Mouse (Mus musculus): Measurements from ENCODE around the gene Phactr3. TPM values are rescaled to one million over a fixed set of nuclear protein-coding genes. Genes with fewer than 3 reads are reported as not detected.
A peak's percentile ranks its signal among the peaks of the same experiment; 100 is the strongest.

Gene Phactr3
- polyA plus RNA-seq, 1 experiment from 2014 or later = 0.38 TPM

- no peak overlapping the region for H3K4me3 ChIP-seq
- H3K27me3 ChIP-seq = no peaks in the 10 kb centered on the region
- 66% methylated on average over 4 of the region's 4 CpGs for WGBS
- ATAC-seq (ENCODE audit: insufficient number of reproducible peaks, low FRiP score, low TSS enrichment, low read depth) = no peak
- H3K4me2 ChIP-seq = no peak overlapping the region
- H3K9me3 ChIP-seq = no peaks in the 10 kb centered on the region
- H3K9ac ChIP-seq = no peak overlapping the region
- H3K27ac ChIP-seq = no peak overlapping the region
- no peaks in the 10 kb centered on the region for H3K4me1 ChIP-seq
- no peaks in the 10 kb centered on the region for H3K36me3 ChIP-seq
Measured at GRCm38 (mm10) chr2:178274126-178274525, 155.4 kb downstream of the Phactr3 start.

DNA sequence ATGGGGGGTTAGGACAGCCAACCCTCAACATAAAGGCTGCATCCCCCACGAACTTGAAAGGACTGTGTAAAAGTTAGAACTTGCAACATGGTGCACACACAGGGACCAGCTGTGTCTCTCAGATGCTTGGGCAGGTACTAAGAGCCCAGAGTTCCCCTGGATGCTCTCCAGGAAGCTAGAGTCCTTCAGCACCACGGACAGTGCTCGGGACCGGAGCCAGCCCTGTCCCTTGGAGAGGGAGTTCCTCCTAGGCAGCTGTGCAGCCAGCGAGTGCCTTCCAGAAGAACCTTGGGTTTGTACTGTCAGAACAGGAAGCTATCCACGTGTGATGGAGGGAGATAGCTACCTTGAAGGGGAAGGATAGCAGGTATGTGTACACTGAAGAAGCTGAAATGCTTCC is 158.4 kb downstream of the Phactr3 start:
- Histone ChIP-seq H3K9me3 (no peaks in the 10 kb centered on the region), H3K4me3 (no peak overlapping the region), H3K4me2 (no peak overlapping the region), H3K9ac (no peak overlapping the region), H3K36me3 (no peaks in the 10 kb centered on the region), H3K27ac (no peak overlapping the region), H3K27me3 (no peaks in the 10 kb centered on the region), H3K4me1 (no peaks in the 10 kb centered on the region)
- ATAC-seq (ENCODE audit: insufficient number of reproducible peaks, low FRiP score, low TSS enrichment, low read depth) = no peak
- 7% methylated on average over 6 of the region's 6 CpGs for WGBS

- no peak overlapping the region for H3K4me2 ChIP-seq
- no peak for ATAC-seq (ENCODE audit: insufficient number of reproducible peaks, low FRiP score, low TSS enrichment, low read depth)
- no peak overlapping the region for H3K27ac ChIP-seq
- H3K4me1 ChIP-seq = no peaks in the 10 kb centered on the region
- H3K4me3 ChIP-seq = no peak overlapping the region
- H3K27me3 ChIP-seq = no peaks in the 10 kb centered on the region
- no peaks in the 10 kb centered on the region for H3K36me3 ChIP-seq
- no peaks in the 10 kb centered on the region for H3K9me3 ChIP-seq
- H3K9ac ChIP-seq = no peak overlapping the region
- 55% methylated on average over 3 of the region's 3 CpGs for WGBS
Measured at GRCm38 (mm10) chr2:178281183-178281582, 162.4 kb downstream of the Phactr3 start.

GRCm38 (mm10) chr2:178287285-178287684 is 168.5 kb downstream of the Phactr3 start:
- no peaks in the 10 kb centered on the region for H3K9me3 ChIP-seq
- H3K4me3 ChIP-seq = no peak overlapping the region
- H3K36me3 ChIP-seq = no peaks in the 10 kb centered on the region
- 83% methylated on average over 5 of the region's 5 CpGs for WGBS
- no peak overlapping the region for H3K27ac ChIP-seq
- H3K27me3 ChIP-seq = no peaks in the 10 kb centered on the region
- no peak overlapping the region for H3K4me2 ChIP-seq
- no peaks in the 10 kb centered on the region for H3K4me1 ChIP-seq
- ATAC-seq (ENCODE audit: insufficient number of reproducible peaks, low FRiP score, low TSS enrichment, low read depth) = no peak
- H3K9ac ChIP-seq = no peak overlapping the region

GRCm38 (mm10) chr2:178288666-178289065 is 169.9 kb downstream of the Phactr3 start:
- Histone ChIP-seq H3K36me3 (no peaks in the 10 kb centered on the region), H3K27me3 (no peaks in the 10 kb centered on the region), H3K9me3 (no peaks in the 10 kb centered on the region), H3K27ac (no peak overlapping the region), H3K4me3 (no peak overlapping the region), H3K9ac (no peak overlapping the region), H3K4me1 (no peaks in the 10 kb centered on the region), H3K4me2 (no peak overlapping the region)
- WGBS = 81% methylated on average over 3 of the region's 3 CpGs
- ATAC-seq (ENCODE audit: insufficient number of reproducible peaks, low FRiP score, low TSS enrichment, low read depth) = no peak

GRCm38 (mm10) chr2:178303453-178304187 is 184.8 kb downstream of the Phactr3 start:
- 0 out of 2 replicates have a peak, but pooled peaks have one; percentile 25 for ATAC-seq (ENCODE audit: insufficient number of reproducible peaks, low FRiP score, low TSS enrichment, low read depth)
- Histone ChIP-seq H3K27me3 (no peaks in the 10 kb centered on the region), H3K4me1 (no peaks in the 10 kb centered on the region), H3K36me3 (no peaks in the 10 kb centered on the region), H3K4me2 (no peak overlapping the region), H3K9me3 (no peaks in the 10 kb centered on the region), H3K4me3 (no peak overlapping the region), H3K27ac (no peak overlapping the region), H3K9ac (no peak overlapping the region)
- WGBS = 74% methylated on average over 8 of the region's 8 CpGs

DNA sequence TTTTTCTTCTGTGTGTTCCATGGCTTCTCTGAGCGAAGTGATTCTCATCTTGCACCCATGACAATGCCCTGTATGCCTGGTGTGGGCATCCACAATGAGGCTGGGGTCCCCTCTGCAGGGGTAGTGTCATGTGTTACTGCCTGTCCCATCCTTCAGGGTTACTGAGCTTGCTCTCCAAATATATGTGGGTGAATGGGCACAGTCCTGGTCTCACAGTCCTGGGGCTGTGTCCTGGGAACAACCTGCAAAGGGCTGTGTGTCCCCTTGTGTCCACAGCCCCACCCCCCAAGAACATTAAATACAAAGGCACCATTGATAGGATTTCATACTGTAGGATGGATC is 185.4 kb downstream of the Phactr3 start:
- Histone ChIP-seq H3K9me3 (no peaks in the 10 kb centered on the region), H3K27ac (no peak overlapping the region), H3K27me3 (no peaks in the 10 kb centered on the region), H3K4me1 (no peaks in the 10 kb centered on the region), H3K36me3 (no peaks in the 10 kb centered on the region), H3K4me2 (no peak overlapping the region), H3K4me3 (no peak overlapping the region), H3K9ac (no peak overlapping the region)
- no peak for ATAC-seq (ENCODE audit: insufficient number of reproducible peaks, low FRiP score, low TSS enrichment, low read depth)
- WGBS = 68% methylated on average over 1 of the region's 1 CpGs

GRCm38 (mm10) chr2:178304669-178305068 is 185.9 kb downstream of the Phactr3 start:
- Histone ChIP-seq H3K4me3 (no peak overlapping the region), H3K27me3 (no peaks in the 10 kb centered on the region), H3K36me3 (no peaks in the 10 kb centered on the region), H3K9ac (no peak overlapping the region), H3K4me2 (no peak overlapping the region), H3K9me3 (no peaks in the 10 kb centered on the region), H3K27ac (no peak overlapping the region), H3K4me1 (no peaks in the 10 kb centered on the region)
- WGBS = 81% methylated on average over 6 of the region's 6 CpGs
- ATAC-seq (ENCODE audit: insufficient number of reproducible peaks, low FRiP score, low TSS enrichment, low read depth) = no peak

- Histone ChIP-seq H3K9ac (no peak overlapping the region), H3K4me3 (no peak overlapping the region), H3K4me2 (no peak overlapping the region), H3K27me3 (no peaks in the 10 kb centered on the region), H3K36me3 (no peaks in the 10 kb centered on the region), H3K27ac (no peak overlapping the region), H3K9me3 (no peaks in the 10 kb centered on the region), H3K4me1 (no peaks in the 10 kb centered on the region)
- 67% methylated on average over 7 of the region's 7 CpGs for WGBS
- ATAC-seq (ENCODE audit: insufficient number of reproducible peaks, low FRiP score, low TSS enrichment, low read depth) = no peak
Measured at GRCm38 (mm10) chr2:178313539-178313938, 194.8 kb downstream of the Phactr3 start.

DNA sequence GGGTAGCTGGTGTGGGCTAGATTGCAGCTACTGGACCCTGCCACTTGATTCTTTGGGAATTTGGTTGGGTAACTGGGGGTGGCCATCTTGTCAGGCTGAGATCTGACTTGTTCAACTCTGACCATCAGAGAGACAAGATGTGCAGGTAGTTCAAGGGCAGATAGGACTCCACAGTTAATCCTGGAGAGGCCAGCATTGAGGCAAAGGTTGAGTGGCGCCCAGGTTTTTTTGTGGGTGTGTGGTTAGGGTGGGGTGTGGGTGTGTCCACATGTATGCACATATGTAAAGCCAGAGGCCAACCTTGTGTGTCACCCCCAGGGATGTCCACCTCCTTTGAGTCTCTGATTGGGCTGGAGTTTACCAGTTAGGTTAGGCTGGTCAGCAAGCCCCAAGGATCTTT is 197.5 kb downstream of the Phactr3 start:
- Histone ChIP-seq H3K27me3 (no peaks in the 10 kb centered on the region), H3K9ac (no peak overlapping the region), H3K4me3 (no peak overlapping the region), H3K9me3 (no peaks in the 10 kb centered on the region), H3K36me3 (no peaks in the 10 kb centered on the region), H3K4me2 (no peak overlapping the region), H3K4me1 (no peaks in the 10 kb centered on the region), H3K27ac (no peak overlapping the region)
- WGBS = 67% methylated on average over 1 of the region's 1 CpGs
- ATAC-seq (ENCODE audit: insufficient number of reproducible peaks, low FRiP score, low TSS enrichment, low read depth) = no peak

- Histone ChIP-seq H3K4me3 (no peak overlapping the region), H3K4me1 (no peaks in the 10 kb centered on the region), H3K9ac (no peak overlapping the region), H3K4me2 (no peak overlapping the region), H3K27me3 (no peaks in the 10 kb centered on the region), H3K9me3 (no peaks in the 10 kb centered on the region), H3K36me3 (no peaks in the 10 kb centered on the region), H3K27ac (no peak overlapping the region)
- WGBS = 65% methylated on average over 7 of the region's 7 CpGs
- ATAC-seq (ENCODE audit: insufficient number of reproducible peaks, low FRiP score, low TSS enrichment, low read depth) = no peak
Measured at GRCm38 (mm10) chr2:178319766-178320165, 201.0 kb downstream of the Phactr3 start.

GRCm38 (mm10) chr2:178321271-178321670 is 202.5 kb downstream of the Phactr3 start:
- H3K36me3 ChIP-seq = no peaks in the 10 kb centered on the region
- no peak for ATAC-seq (ENCODE audit: insufficient number of reproducible peaks, low FRiP score, low TSS enrichment, low read depth)
- H3K27ac ChIP-seq = no peak overlapping the region
- H3K27me3 ChIP-seq = no peaks in the 10 kb centered on the region
- 85% methylated on average over 10 of the region's 10 CpGs for WGBS
- no peaks in the 10 kb centered on the region for H3K9me3 ChIP-seq
- H3K9ac ChIP-seq = no peak overlapping the region
- no peaks in the 10 kb centered on the region for H3K4me1 ChIP-seq
- no peak overlapping the region for H3K4me3 ChIP-seq
- H3K4me2 ChIP-seq = no peak overlapping the region

- H3K4me3 ChIP-seq = no peak overlapping the region
- no peak overlapping the region for H3K27ac ChIP-seq
- 90% methylated on average over 3 of the region's 3 CpGs for WGBS
- no peaks in the 10 kb centered on the region for H3K9me3 ChIP-seq
- no peaks in the 10 kb centered on the region for H3K36me3 ChIP-seq
- no peak for ATAC-seq (ENCODE audit: insufficient number of reproducible peaks, low FRiP score, low TSS enrichment, low read depth)
- no peak overlapping the region for H3K4me2 ChIP-seq
- H3K4me1 ChIP-seq = peaks cover 10% of the 10 kb centered on the region
- H3K9ac ChIP-seq = no peak overlapping the region
- H3K27me3 ChIP-seq = no peaks in the 10 kb centered on the region
Measured at GRCm38 (mm10) chr2:178324410-178324809, 205.6 kb downstream of the Phactr3 start.
